Mouse (Mus musculus): ENCODE results near the gene Dapk2. TPM values are rescaled to one million over a fixed set of nuclear protein-coding genes. Genes with fewer than 3 reads are reported as not detected.

The Dapk2 gene
- polyA plus RNA-seq, 1 experiment from 2014 or later = 1.0 TPM

- H3K9ac ChIP-seq (replicated peaks; ENCODE audit: low read depth, low read length) = no peak overlapping the region
- H3K9me3 ChIP-seq (ENCODE audit: control insufficient read depth, low read length) = no peaks in the 10 kb centered on the region
- no peak overlapping the region for H3K4me3 ChIP-seq (replicated peaks; ENCODE audit: low read length)
- no peaks in the 10 kb centered on the region for H3K27me3 ChIP-seq (replicated peaks; ENCODE audit: control insufficient read depth, insufficient read depth, low read length)
- WGBS = 89% methylated on average over 6 of the region's 6 CpGs
- no peak overlapping the region for H3K4me2 ChIP-seq (ENCODE audit: low read length)
- peaks cover 4% of the 10 kb centered on the region; the same call in 1 of the 2 replicates for H3K4me1 ChIP-seq (replicated peaks; ENCODE audit: control insufficient read depth, insufficient read depth, low read length)
- ATAC-seq = no peak
- no peaks in the 10 kb centered on the region for H3K36me3 ChIP-seq (ENCODE audit: control insufficient read depth, insufficient read depth)
- no peak overlapping the region for H3K27ac ChIP-seq (ENCODE audit: low read length)
Observed at GRCm38 (mm10) chr9:66158885-66159430, 935 bp downstream of the Dapk2 start.

- H3K9me3 ChIP-seq (ENCODE audit: control insufficient read depth, low read length) = no peaks in the 10 kb centered on the region
- H3K9ac ChIP-seq (replicated peaks; ENCODE audit: low read depth, low read length) = no peak overlapping the region
- no peaks in the 10 kb centered on the region for H3K36me3 ChIP-seq (ENCODE audit: control insufficient read depth, insufficient read depth)
- H3K27me3 ChIP-seq (replicated peaks; ENCODE audit: control insufficient read depth, insufficient read depth, low read length) = no peaks in the 10 kb centered on the region
- no peak for ATAC-seq
- H3K4me2 ChIP-seq (ENCODE audit: low read length) = no peak overlapping the region
- H3K27ac ChIP-seq (ENCODE audit: low read length) = no peak overlapping the region
- peaks cover 4% of the 10 kb centered on the region; the same call in 1 of the 2 replicates for H3K4me1 ChIP-seq (replicated peaks; ENCODE audit: control insufficient read depth, insufficient read depth, low read length)
- 96% methylated on average over 2 of the region's 2 CpGs for WGBS
- no peak overlapping the region for H3K4me3 ChIP-seq (replicated peaks; ENCODE audit: low read length)
Observed at GRCm38 (mm10) chr9:66160155-66160554, 2.1 kb downstream of the Dapk2 start.

- H3K9ac ChIP-seq (replicated peaks; ENCODE audit: low read depth, low read length) = no peak overlapping the region
- ATAC-seq = no peak
- H3K36me3 ChIP-seq (ENCODE audit: control insufficient read depth, insufficient read depth) = no peaks in the 10 kb centered on the region
- no peak overlapping the region for H3K27ac ChIP-seq (ENCODE audit: low read length)
- H3K9me3 ChIP-seq (ENCODE audit: control insufficient read depth, low read length) = no peaks in the 10 kb centered on the region
- no peak overlapping the region for H3K4me3 ChIP-seq (replicated peaks; ENCODE audit: low read length)
- 88% methylated on average over 9 of the region's 9 CpGs for WGBS
- no peaks in the 10 kb centered on the region for H3K27me3 ChIP-seq (replicated peaks; ENCODE audit: control insufficient read depth, insufficient read depth, low read length)
- H3K4me1 ChIP-seq (replicated peaks; ENCODE audit: control insufficient read depth, insufficient read depth, low read length) = peaks cover 2% of the 10 kb centered on the region; the same call in 1 of the 2 replicates
- H3K4me2 ChIP-seq (ENCODE audit: low read length) = no peak overlapping the region
Observed at GRCm38 (mm10) chr9:66162995-66163394, 5.0 kb downstream of the Dapk2 start.

- Histone ChIP-seq H3K4me1 (replicated peaks; ENCODE audit: control insufficient read depth, insufficient read depth, low read length) (no peaks in the 10 kb centered on the region), H3K36me3 (ENCODE audit: control insufficient read depth, insufficient read depth) (no peaks in the 10 kb centered on the region), H3K27ac (ENCODE audit: low read length) (no peak overlapping the region), H3K4me3 (replicated peaks; ENCODE audit: low read length) (no peak overlapping the region), H3K27me3 (replicated peaks; ENCODE audit: control insufficient read depth, insufficient read depth, low read length) (no peaks in the 10 kb centered on the region), H3K4me2 (ENCODE audit: low read length) (no peak overlapping the region), H3K9me3 (ENCODE audit: control insufficient read depth, low read length) (no peaks in the 10 kb centered on the region), H3K9ac (replicated peaks; ENCODE audit: low read depth, low read length) (no peak overlapping the region)
- WGBS = 87% methylated on average over 5 of the region's 5 CpGs
- ATAC-seq = no peak
Observed at GRCm38 (mm10) chr9:66167222-66167621, 9.2 kb downstream of the Dapk2 start.

- H3K36me3 ChIP-seq (ENCODE audit: control insufficient read depth, insufficient read depth) = no peaks in the 10 kb centered on the region
- no peak for ATAC-seq
- H3K27me3 ChIP-seq (replicated peaks; ENCODE audit: control insufficient read depth, insufficient read depth, low read length) = no peaks in the 10 kb centered on the region
- 5% methylated on average over 1 of the region's 1 CpGs for whole genome bisulfite sequencing
- H3K9ac ChIP-seq (replicated peaks; ENCODE audit: low read depth, low read length) = no peak overlapping the region
- H3K27ac ChIP-seq (ENCODE audit: low read length) = no peak overlapping the region
- H3K4me3 ChIP-seq (replicated peaks; ENCODE audit: low read length) = no peak overlapping the region
- no peaks in the 10 kb centered on the region for H3K9me3 ChIP-seq (ENCODE audit: control insufficient read depth, low read length)
- no peak overlapping the region for H3K4me2 ChIP-seq (ENCODE audit: low read length)
- H3K4me1 ChIP-seq (replicated peaks; ENCODE audit: control insufficient read depth, insufficient read depth, low read length) = no peaks in the 10 kb centered on the region
Observed at GRCm38 (mm10) chr9:66168233-66168632, 10.2 kb downstream of the Dapk2 start.

GRCm38 (mm10) chr9:66170506-66170905, 12.5 kb downstream of the Dapk2 start:
- Histone ChIP-seq H3K9me3 (ENCODE audit: control insufficient read depth, low read length) (no peaks in the 10 kb centered on the region), H3K4me3 (replicated peaks; ENCODE audit: low read length) (no peak overlapping the region), H3K9ac (replicated peaks; ENCODE audit: low read depth, low read length) (no peak overlapping the region), H3K27me3 (replicated peaks; ENCODE audit: control insufficient read depth, insufficient read depth, low read length) (no peaks in the 10 kb centered on the region), H3K4me1 (replicated peaks; ENCODE audit: control insufficient read depth, insufficient read depth, low read length) (no peaks in the 10 kb centered on the region), H3K4me2 (ENCODE audit: low read length) (no peak overlapping the region), H3K36me3 (ENCODE audit: control insufficient read depth, insufficient read depth) (no peaks in the 10 kb centered on the region), H3K27ac (ENCODE audit: low read length) (no peak overlapping the region)
- WGBS = 7% methylated on average over 5 of the region's 5 CpGs
- no peak for ATAC-seq

- no peak overlapping the region for H3K27ac ChIP-seq (ENCODE audit: low read length)
- no peak overlapping the region for H3K4me2 ChIP-seq (ENCODE audit: low read length)
- no peak overlapping the region for H3K9ac ChIP-seq (replicated peaks; ENCODE audit: low read depth, low read length)
- no peaks in the 10 kb centered on the region for H3K4me1 ChIP-seq (replicated peaks; ENCODE audit: control insufficient read depth, insufficient read depth, low read length)
- no peak for ATAC-seq
- H3K4me3 ChIP-seq (replicated peaks; ENCODE audit: low read length) = no peak overlapping the region
- H3K9me3 ChIP-seq (ENCODE audit: control insufficient read depth, low read length) = no peaks in the 10 kb centered on the region
- no peaks in the 10 kb centered on the region for H3K27me3 ChIP-seq (replicated peaks; ENCODE audit: control insufficient read depth, insufficient read depth, low read length)
- no peaks in the 10 kb centered on the region for H3K36me3 ChIP-seq (ENCODE audit: control insufficient read depth, insufficient read depth)
- WGBS = 55% methylated on average over 12 of the region's 12 CpGs
Observed at GRCm38 (mm10) chr9:66171275-66171921, 13.4 kb downstream of the Dapk2 start.

GRCm38 (mm10) chr9:66173316-66173855, 15.4 kb downstream of the Dapk2 start:
- 95% methylated on average over 5 of the region's 5 CpGs for WGBS
- no peak overlapping the region for H3K4me3 ChIP-seq (replicated peaks; ENCODE audit: low read length)
- no peak overlapping the region for H3K4me2 ChIP-seq (ENCODE audit: low read length)
- H3K4me1 ChIP-seq (replicated peaks; ENCODE audit: control insufficient read depth, insufficient read depth, low read length) = no peaks in the 10 kb centered on the region
- H3K9me3 ChIP-seq (ENCODE audit: control insufficient read depth, low read length) = no peaks in the 10 kb centered on the region
- H3K27ac ChIP-seq (ENCODE audit: low read length) = no peak overlapping the region
- H3K27me3 ChIP-seq (replicated peaks; ENCODE audit: control insufficient read depth, insufficient read depth, low read length) = no peaks in the 10 kb centered on the region
- no peak for ATAC-seq
- no peak overlapping the region for H3K9ac ChIP-seq (replicated peaks; ENCODE audit: low read depth, low read length)
- no peaks in the 10 kb centered on the region for H3K36me3 ChIP-seq (ENCODE audit: control insufficient read depth, insufficient read depth)

- Histone ChIP-seq H3K27ac (ENCODE audit: low read length) (no peak overlapping the region), H3K4me1 (replicated peaks; ENCODE audit: control insufficient read depth, insufficient read depth, low read length) (no peaks in the 10 kb centered on the region), H3K27me3 (replicated peaks; ENCODE audit: control insufficient read depth, insufficient read depth, low read length) (no peaks in the 10 kb centered on the region), H3K36me3 (ENCODE audit: control insufficient read depth, insufficient read depth) (no peaks in the 10 kb centered on the region), H3K4me3 (replicated peaks; ENCODE audit: low read length) (no peak overlapping the region), H3K9me3 (ENCODE audit: control insufficient read depth, low read length) (no peaks in the 10 kb centered on the region), H3K9ac (replicated peaks; ENCODE audit: low read depth, low read length) (no peak overlapping the region), H3K4me2 (ENCODE audit: low read length) (no peak overlapping the region)
- no peak for ATAC-seq
- 85% methylated on average over 3 of the region's 3 CpGs for WGBS
Observed at GRCm38 (mm10) chr9:66174985-66175384, 17.0 kb downstream of the Dapk2 start.

All from forebrain, embryonic 16.5 days (tissue).